Mouse (Mus musculus) erythroblast, embryonic 14.5 days (primary cell): Measurements from ENCODE around the gene Podxl2.

Experiments used
- GATA1 ChIP-seq: IDR thresholded peaks from 2 replicates; pipeline ENCODE4 v1.6.1; 2012; ENCODE audit warnings: low read length, inconsistent platforms, mixed read lengths
- TAL1 ChIP-seq: IDR thresholded peaks from 3 replicates; pipeline ENCODE4 v1.6.1; 2012; ENCODE audit warnings: low read length, inconsistent platforms, mixed read lengths

GRCm38 (mm10) chr6:88905042-88905441 lies 30.2 kb upstream of the Podxl2 start:
- no peak for TF ChIP-seq TAL1
- TF ChIP-seq GATA1: no peak
